Mouse (Mus musculus) heart, adult 2 months (tissue): ENCODE measurements at regions not wholly inside any gene's neighbourhood (a gene's known extent, or its start where the extent isn't known, plus 50 kb on each side); places are given as distances from the start of the nearest gene placed in this dataset.

Source experiments
- CTCF ChIP-seq: fragments of 200-600 bp; IDR thresholded peaks from 2 replicates; pipeline ENCODE4 v1.8.1; 2022; ENCODE audit warnings: antibody characterized with exemption, mild to moderate bottlenecking, moderate library complexity
- POLR2A ChIP-seq: fragments of 200-500 bp; IDR thresholded peaks from 2 replicates; pipeline ENCODE4 v1.6.1; 2011; ENCODE audit warnings: mild to moderate bottlenecking, low read depth, low read length, control low read depth; ENCODE audit not compliant: insufficient read depth

DNA sequence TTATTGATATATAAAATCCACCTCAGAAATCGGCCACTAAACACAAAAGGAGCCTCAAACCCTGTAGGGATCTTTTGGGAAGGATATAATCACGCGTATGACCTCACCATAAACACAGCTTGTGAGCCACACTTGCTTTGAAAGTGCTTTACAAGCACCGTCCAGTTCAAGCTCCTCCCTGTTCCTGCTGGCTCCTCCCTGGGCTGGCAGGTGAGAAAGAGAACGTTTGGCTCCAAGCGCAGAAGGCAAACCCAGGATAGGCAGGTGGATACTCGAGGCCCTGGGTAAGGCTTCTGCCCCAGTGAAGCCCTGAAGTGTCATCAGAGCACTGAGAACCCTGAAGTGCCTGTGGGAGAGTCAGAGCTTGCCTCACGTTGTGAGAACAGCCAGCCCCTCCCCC is 187.9 kb upstream of the Runx1 start:
- no peak for TF ChIP-seq CTCF
- TF ChIP-seq POLR2A, result no peak
